Mouse (Mus musculus): Measurements from ENCODE around the gene Saa1. TPM values are rescaled to one million over a fixed set of nuclear protein-coding genes. Genes with fewer than 3 reads are reported as not detected.
"Not testable (repeated sequence)": the region's sequence is repeated elsewhere in the genome, so short reads cannot be mapped to it uniquely, and the experiment has no call there.

The Saa1 gene
- polyA plus RNA-seq, 1 experiment from 2014 or later, result 0.39 TPM

GRCm38 (mm10) chr7:46740041-46740440, 2.7 kb downstream of the Saa1 start:
- not testable (repeated sequence) for H3K27ac ChIP-seq; H3K4me2 ChIP-seq; H3K9ac ChIP-seq; H3K27me3 ChIP-seq (replicated peaks); H3K36me3 ChIP-seq; ATAC-seq; H3K4me1 ChIP-seq; H3K4me3 ChIP-seq; H3K9me3 ChIP-seq (replicated peaks)
- WGBS (ENCODE audit: insufficient replicate concordance), result 59% methylated on average over 5 of the region's 5 CpGs

DNA sequence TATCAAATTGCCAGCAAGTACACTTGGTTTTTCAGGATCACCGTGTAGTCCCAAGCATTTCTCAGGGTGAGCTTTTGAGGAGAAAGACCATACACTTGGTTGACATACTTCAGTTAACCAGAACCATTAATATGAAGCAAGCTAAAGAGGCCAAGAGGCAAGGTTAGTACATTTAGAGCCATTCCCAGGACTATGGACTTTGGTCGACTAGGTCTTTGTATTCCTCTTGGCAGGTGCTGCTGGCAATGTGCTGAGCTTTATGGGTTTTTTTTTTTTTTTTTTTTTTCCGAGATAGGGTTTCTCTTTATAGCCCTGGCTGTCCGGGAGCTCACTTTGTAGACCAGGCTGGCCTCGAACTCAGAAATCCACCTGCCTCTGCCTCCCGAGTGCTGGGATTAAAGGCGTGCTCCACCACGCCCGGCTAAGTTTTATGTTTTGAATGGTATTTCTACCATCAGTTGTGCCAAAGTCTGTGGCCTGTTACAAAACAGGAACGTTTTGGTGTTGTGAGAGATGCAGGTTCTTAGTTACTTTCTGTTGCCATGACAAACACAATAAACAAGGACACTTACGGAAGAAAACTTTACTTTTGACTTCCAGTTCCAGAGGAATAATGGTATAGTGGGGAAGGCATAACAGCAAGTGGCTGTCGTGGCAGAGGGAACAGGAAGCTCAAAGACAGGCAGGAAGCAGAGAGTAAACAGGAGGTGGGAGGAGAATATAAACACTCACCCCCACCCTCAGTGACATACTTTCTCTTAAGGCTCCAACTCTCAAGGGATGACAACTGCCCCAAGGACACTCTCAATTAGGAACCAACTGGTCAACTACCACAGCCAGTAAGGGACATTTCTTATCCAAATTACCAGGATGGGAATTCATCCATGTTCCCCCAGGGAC, 4.0 kb downstream of the Saa1 start:
- no peak overlapping the region for H3K4me3 ChIP-seq
- WGBS (ENCODE audit: insufficient replicate concordance), result 58% methylated on average over 12 of the region's 12 CpGs
- no peaks in the 10 kb centered on the region for H3K27me3 ChIP-seq (replicated peaks)
- H3K4me2 ChIP-seq, result no peak overlapping the region
- H3K9ac ChIP-seq, result no peak overlapping the region
- no peak for ATAC-seq
- H3K36me3 ChIP-seq, result no peaks in the 10 kb centered on the region
- H3K4me1 ChIP-seq, result no peaks in the 10 kb centered on the region
- no peak overlapping the region for H3K27ac ChIP-seq
- H3K9me3 ChIP-seq (replicated peaks), result no peaks in the 10 kb centered on the region

- 47% methylated on average over 2 of the region's 2 CpGs for WGBS (ENCODE audit: insufficient replicate concordance)
- Histone ChIP-seq H3K36me3 (no peaks in the 10 kb centered on the region), H3K27me3 (replicated peaks) (no peaks in the 10 kb centered on the region), H3K4me2 (no peak overlapping the region), H3K27ac (no peak overlapping the region), H3K9ac (no peak overlapping the region), H3K4me3 (no peak overlapping the region), H3K4me1 (no peaks in the 10 kb centered on the region), H3K9me3 (replicated peaks) (no peaks in the 10 kb centered on the region)
- ATAC-seq, result no peak
Measured at GRCm38 (mm10) chr7:46734983-46735382, 7.8 kb downstream of the Saa1 start.

DNA sequence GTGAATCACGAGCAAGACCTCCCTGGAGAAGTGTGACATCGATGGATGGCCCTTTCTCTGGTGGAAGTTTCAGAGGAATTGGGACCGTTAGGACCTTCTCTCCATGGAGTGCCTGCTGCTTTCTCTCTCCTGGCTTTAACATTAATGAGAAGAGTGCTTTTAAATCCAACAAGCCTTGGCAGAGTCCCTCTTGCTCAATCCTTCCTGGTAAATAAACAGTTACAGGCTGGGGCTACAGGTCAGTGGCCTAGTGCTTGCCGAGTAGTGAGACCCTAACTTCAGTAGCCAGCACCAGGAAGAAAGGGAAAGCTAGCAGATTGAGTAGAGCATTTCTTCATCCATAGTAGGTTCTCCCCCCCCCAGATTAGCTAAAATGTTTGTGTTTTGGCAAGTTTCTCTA, 10.3 kb downstream of the Saa1 start, which contains the start of gene Saa4:
Gene Saa4, minus strand, starts transcription at position 146 of the 400 bp plus-strand sequence.
- Histone ChIP-seq H3K27me3 (replicated peaks) (no peaks in the 10 kb centered on the region), H3K27ac (no peak within 1 kb of the TSS), H3K4me1 (no peaks in the 10 kb centered on the region), H3K9ac (no peak within 1 kb of the TSS), H3K9me3 (replicated peaks) (no peaks in the 10 kb centered on the region), H3K36me3 (no peaks in the 10 kb centered on the region), H3K4me3 (no peak within 1 kb of the TSS), H3K4me2 (no peak within 1 kb of the TSS)
- no peak for ATAC-seq
- 63% methylated on average over 4 of the region's 4 CpGs for WGBS (ENCODE audit: insufficient replicate concordance)

GRCm38 (mm10) chr7:46727584-46727983, 15.2 kb downstream of the Saa1 start:
- no peak for ATAC-seq

GRCm38 (mm10) chr7:46724396-46724795, 18.4 kb downstream of the Saa1 start:
- H3K27me3 ChIP-seq (replicated peaks), result peaks cover 20% of the 10 kb centered on the region
- no peak overlapping the region for H3K4me2 ChIP-seq
- no peaks in the 10 kb centered on the region for H3K36me3 ChIP-seq
- H3K9me3 ChIP-seq (replicated peaks), result no peaks in the 10 kb centered on the region
- no peak; the same call in 1 of the 2 replicates for ATAC-seq
- WGBS (ENCODE audit: insufficient replicate concordance), result 58% methylated on average over 5 of the region's 5 CpGs
- H3K9ac ChIP-seq, result no peak overlapping the region
- peaks cover 10% of the 10 kb centered on the region; the same call in 1 of the 2 replicates for H3K4me1 ChIP-seq
- H3K4me3 ChIP-seq, result no peak overlapping the region
- H3K27ac ChIP-seq, result no peak overlapping the region

More at GRCm38 (mm10) chr7:46727584-46727983, 15.2 kb downstream of the Saa1 start:
- no peak overlapping the region for H3K27ac ChIP-seq
- no peak overlapping the region for H3K4me2 ChIP-seq
- 0 out of 2 replicates have a peak, but pooled peaks cover 11% of the 10 kb centered on the region for H3K27me3 ChIP-seq (replicated peaks)
- no peak overlapping the region for H3K9ac ChIP-seq
- H3K36me3 ChIP-seq, result no peaks in the 10 kb centered on the region
- H3K4me3 ChIP-seq, result no peak overlapping the region
- no peaks in the 10 kb centered on the region for H3K9me3 ChIP-seq (replicated peaks)
- WGBS (ENCODE audit: insufficient replicate concordance), result 70% methylated on average over 1 of the region's 1 CpGs
- no peaks in the 10 kb centered on the region for H3K4me1 ChIP-seq

DNA sequence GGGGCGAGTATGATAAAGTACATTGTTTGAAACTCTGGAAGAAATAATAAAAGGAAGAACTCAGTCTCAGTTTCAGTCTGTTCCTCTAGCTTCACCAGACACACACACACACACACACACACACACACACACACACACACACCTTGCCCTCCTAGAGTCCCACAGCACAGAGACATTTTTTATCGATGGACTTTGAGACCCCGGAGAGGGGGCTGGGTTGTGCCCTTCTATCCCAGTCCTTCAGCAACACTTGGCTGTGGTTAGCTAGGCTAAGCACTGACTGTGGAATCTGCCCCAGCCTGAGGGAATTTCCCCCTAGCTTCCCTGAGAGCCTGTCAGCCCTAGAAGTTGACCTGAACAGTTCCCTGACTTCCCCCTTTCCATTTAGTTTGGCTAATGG, 18.9 kb downstream of the Saa1 start:
- no peaks in the 10 kb centered on the region for H3K36me3 ChIP-seq
- peaks cover 20% of the 10 kb centered on the region for H3K27me3 ChIP-seq (replicated peaks)
- H3K9ac ChIP-seq, result no peak overlapping the region
- peak; percentile 57; the same call in 1 of the 2 replicates for ATAC-seq
- no peak overlapping the region for H3K4me3 ChIP-seq
- H3K27ac ChIP-seq, result 0 out of 2 replicates have a peak overlapping the region, but pooled peaks have one; percentile 2
- H3K4me2 ChIP-seq, result no peak overlapping the region
- H3K9me3 ChIP-seq (replicated peaks), result no peaks in the 10 kb centered on the region
- 67% methylated on average over 3 of the region's 3 CpGs for WGBS (ENCODE audit: insufficient replicate concordance)
- H3K4me1 ChIP-seq, result peaks cover 10% of the 10 kb centered on the region; the same call in 1 of the 2 replicates

DNA sequence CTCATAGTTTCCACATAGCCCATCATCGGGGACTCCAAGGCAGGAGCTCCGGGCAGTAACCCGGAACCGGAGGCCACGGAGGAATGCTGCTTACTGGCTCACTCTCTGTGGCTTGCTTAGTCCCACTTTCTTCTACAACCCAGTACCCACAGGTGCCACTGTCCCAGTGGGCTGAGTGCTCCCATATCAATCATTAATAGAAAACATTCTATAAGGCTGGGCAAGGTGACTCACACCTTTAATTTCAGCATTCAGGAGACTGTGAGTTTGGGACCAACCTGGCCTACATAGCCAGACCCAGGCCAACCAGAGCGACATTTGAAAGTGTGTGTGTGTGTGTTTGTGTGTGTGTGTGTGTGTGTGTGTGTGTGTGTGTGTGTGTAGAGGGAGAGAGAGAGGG, 19.4 kb downstream of the Saa1 start:
- 87% methylated on average over 6 of the region's 6 CpGs for WGBS (ENCODE audit: insufficient replicate concordance)
- no peak for ATAC-seq
- no peaks in the 10 kb centered on the region for H3K36me3 ChIP-seq

GRCm38 (mm10) chr7:46720460-46720859, 22.3 kb downstream of the Saa1 start:
- Histone ChIP-seq H3K4me2 (no peak overlapping the region), H3K9ac (no peak overlapping the region), H3K4me3 (no peak overlapping the region), H3K36me3 (no peaks in the 10 kb centered on the region), H3K9me3 (replicated peaks) (no peaks in the 10 kb centered on the region), H3K4me1 (peaks cover 10% of the 10 kb centered on the region; the same call in 1 of the 2 replicates), H3K27me3 (replicated peaks) (peaks cover 23% of the 10 kb centered on the region), H3K27ac (peak overlapping the region; percentile 42; the same call in 1 of the 2 replicates)
- no peak for ATAC-seq
- 58% methylated on average over 9 of the region's 9 CpGs for WGBS (ENCODE audit: insufficient replicate concordance)

More for the DNA sequence above, 19.4 kb downstream of the Saa1 start:
- Histone ChIP-seq H3K4me3 (no peak overlapping the region), H3K9me3 (replicated peaks) (no peaks in the 10 kb centered on the region), H3K27me3 (replicated peaks) (peaks cover 22% of the 10 kb centered on the region), H3K9ac (no peak overlapping the region), H3K4me2 (no peak overlapping the region), H3K4me1 (peaks cover 10% of the 10 kb centered on the region; the same call in 1 of the 2 replicates), H3K27ac (no peak overlapping the region)

DNA sequence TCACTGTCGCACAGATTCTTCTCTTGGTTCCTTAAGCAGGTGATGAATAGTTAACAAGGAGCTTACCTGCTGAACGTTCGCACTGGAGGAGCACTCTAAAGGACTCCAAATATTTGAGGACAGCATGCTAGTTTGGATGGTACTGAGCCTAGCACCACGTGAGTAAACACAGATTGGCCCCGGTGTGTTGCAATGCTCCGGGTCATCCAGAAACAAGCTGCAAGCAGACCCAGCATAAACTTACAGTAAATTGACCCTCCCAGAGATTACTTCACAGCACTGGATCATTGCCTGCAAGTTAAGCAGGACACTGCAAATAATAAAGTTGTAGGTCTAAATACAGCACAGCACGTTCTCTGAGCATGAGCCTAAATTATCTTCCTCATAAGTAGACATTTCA, 23.3 kb downstream of the Saa1 start:
- peak overlapping the region; percentile 42; the same call in 1 of the 2 replicates for H3K27ac ChIP-seq
- ATAC-seq, result peak; percentile 70
- H3K9ac ChIP-seq, result no peak overlapping the region
- H3K4me1 ChIP-seq, result peaks cover 10% of the 10 kb centered on the region; the same call in 1 of the 2 replicates
- no peaks in the 10 kb centered on the region for H3K9me3 ChIP-seq (replicated peaks)
- no peak overlapping the region for H3K4me2 ChIP-seq
- no peaks in the 10 kb centered on the region for H3K36me3 ChIP-seq
- 61% methylated on average over 7 of the region's 7 CpGs for WGBS (ENCODE audit: insufficient replicate concordance)
- no peak overlapping the region for H3K4me3 ChIP-seq
- H3K27me3 ChIP-seq (replicated peaks), result peaks cover 23% of the 10 kb centered on the region

DNA sequence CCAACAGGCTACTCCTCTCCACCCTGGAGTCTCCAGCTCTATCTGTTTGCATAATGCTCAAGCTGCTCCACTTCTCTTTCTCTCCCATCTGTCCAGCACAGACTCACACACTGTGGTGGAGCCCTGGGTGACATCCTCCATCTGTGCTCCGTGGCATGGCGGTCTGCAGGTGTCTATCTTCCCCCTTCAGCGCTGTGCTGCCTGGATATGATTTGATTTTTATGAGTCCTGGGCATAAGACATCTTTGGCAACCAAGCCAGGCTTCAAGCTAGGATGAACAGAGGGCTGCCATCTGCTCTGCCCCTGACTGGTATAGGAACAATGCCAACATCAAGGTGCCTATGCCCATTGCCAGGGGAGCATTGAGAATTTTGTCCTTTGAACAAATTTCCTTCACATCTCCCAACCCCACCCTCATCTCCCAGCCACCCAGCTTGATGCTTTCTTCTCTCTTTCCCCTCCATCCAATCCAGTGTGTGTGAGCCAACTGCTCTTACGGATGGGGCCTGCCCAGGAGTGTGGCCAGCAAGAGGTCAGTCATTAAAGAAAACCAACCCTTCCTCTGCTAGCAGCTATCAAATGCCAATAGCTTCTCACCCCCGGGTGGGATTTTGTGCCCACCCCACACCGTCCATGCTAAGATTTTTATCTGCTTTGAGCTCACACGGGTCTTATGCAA, 24.0 kb downstream of the Saa1 start:
- 65% methylated on average over 7 of the region's 7 CpGs for WGBS (ENCODE audit: insufficient replicate concordance)
- Histone ChIP-seq H3K4me2 (no peak overlapping the region), H3K4me1 (peaks cover 10% of the 10 kb centered on the region; the same call in 1 of the 2 replicates), H3K27ac (no peak overlapping the region), H3K9me3 (replicated peaks) (no peaks in the 10 kb centered on the region), H3K36me3 (no peaks in the 10 kb centered on the region), H3K9ac (no peak overlapping the region), H3K27me3 (replicated peaks) (peaks cover 23% of the 10 kb centered on the region), H3K4me3 (no peak overlapping the region)
- ATAC-seq, result 0 out of 2 replicates have a peak, but pooled peaks have one; percentile 4

DNA sequence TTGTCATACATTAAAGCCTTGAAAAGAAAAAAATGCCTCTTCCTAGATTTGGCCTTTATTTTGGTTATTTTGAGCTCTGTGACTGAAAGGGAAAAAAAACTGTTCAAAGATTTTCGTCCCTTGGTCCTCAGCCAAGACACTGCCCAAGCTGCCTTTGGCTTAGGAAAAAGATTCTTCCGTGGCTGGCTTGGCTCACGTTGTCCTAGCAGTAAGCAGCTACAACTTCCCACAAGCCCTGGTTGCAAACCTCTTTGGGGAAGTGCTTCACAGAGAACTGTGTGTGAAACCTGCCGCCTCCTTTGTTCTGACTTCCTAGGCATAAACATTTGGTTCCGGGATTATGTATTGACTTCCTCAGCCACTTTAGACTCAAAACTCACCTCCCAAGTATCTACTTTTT, 25.9 kb downstream of the Saa1 start:
- Histone ChIP-seq H3K4me1 (peaks cover 10% of the 10 kb centered on the region; the same call in 1 of the 2 replicates), H3K4me2 (no peak overlapping the region), H3K27me3 (replicated peaks) (peaks cover 17% of the 10 kb centered on the region), H3K9ac (no peak overlapping the region), H3K9me3 (replicated peaks) (no peaks in the 10 kb centered on the region), H3K27ac (no peak overlapping the region), H3K36me3 (no peaks in the 10 kb centered on the region), H3K4me3 (no peak overlapping the region)
- WGBS (ENCODE audit: insufficient replicate concordance), result 25% methylated on average over 5 of the region's 5 CpGs
- no peak for ATAC-seq
